In the genomic region with DNA sequence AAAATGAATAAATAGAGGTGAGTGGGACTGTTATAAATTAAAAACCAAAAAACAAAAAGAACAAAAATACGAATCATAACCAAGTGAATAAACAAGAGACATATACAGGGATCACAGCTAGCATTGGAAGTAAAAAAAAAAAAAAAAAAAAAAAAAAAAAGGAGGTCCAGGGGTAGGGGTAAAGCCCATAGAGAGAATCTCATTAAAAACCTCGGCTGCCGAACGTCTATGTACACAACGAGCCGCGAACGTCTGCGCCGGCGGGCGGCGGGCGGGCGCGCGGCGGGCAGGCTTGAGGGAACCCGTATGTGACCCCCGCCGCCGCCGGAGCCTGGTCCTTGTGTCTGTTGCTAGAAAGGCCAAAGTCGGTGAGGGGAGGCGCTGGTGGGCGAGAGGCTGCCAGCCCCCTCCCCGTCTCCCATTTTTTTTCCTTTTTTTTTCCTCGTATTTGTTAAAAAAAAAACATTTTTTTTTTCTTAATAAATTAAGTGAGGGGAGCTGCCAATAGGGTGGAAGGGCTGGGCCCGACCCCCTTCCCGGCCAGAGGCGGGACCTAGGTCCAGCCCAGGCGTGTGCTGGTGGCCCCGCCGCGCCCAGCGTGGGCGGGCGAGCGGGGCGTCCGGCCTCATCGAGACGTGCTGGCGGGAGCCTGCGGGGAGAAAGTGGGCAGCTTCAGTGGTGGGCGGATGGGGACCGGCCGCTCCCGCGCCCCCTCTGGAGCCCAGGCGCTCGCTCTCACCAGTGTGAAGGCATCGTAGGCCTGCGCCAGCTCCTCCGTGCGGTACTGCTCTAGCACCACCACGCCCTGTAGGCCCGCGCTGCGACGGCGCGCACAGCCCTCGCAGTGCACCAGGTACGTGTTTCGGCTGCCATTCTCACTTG, we compare ENCODE assay signal across 8 mouse cellular contexts. TPM values are rescaled to one million over a fixed set of nuclear protein-coding genes. Genes with fewer than 3 reads are reported as not detected.
DNase-seq lines count a peak whose midpoint lies in the region; ATAC-seq lines count a peak whose summit lies in the region.

No protein-coding gene starts in this region.

- peaks cover 39% of the 10 kb centered on the region for H3K36me3 ChIP-seq in lung, embryonic 16.5 days (ENCODE audit: control insufficient read depth, insufficient read depth, low read length)
- H3K36me3 ChIP-seq in limb, embryonic 11.5 days (ENCODE audit: control insufficient read depth, insufficient read depth, low read length), result peaks cover 35% of the 10 kb centered on the region

- no peak for ATAC-seq in lung, embryonic 16.5 days (ENCODE audit: low read depth)
- no peak for ATAC-seq in limb, embryonic 11.5 days (ENCODE audit: insufficient number of reproducible peaks, low FRiP score, low TSS enrichment, low read depth)
- no peak for ATAC-seq in monocyte, adult 5-6 weeks (replicated peaks; ENCODE audit: insufficient number of reproducible peaks, low FRiP score, low TSS enrichment, poor library complexity, severe bottlenecking)

- peaks cover 36% of the 10 kb centered on the region for H3K4me1 ChIP-seq in lung, embryonic 16.5 days (replicated peaks; ENCODE audit: control insufficient read depth, insufficient read depth, low read length)
- peaks cover 42% of the 10 kb centered on the region for H3K4me1 ChIP-seq in limb, embryonic 11.5 days (ENCODE audit: control insufficient read depth, insufficient read depth, low read length)

- H3K4me2 ChIP-seq in lung, embryonic 16.5 days (ENCODE audit: low read depth, low read length), result peak overlapping the region; percentile 62
- peak overlapping the region; percentile 29 for H3K4me2 ChIP-seq in limb, embryonic 11.5 days (ENCODE audit: low read depth, severe bottlenecking)

- no peaks in the 10 kb centered on the region for H3K9me3 ChIP-seq in lung, embryonic 16.5 days (ENCODE audit: control insufficient read depth, low read length)
- no peaks in the 10 kb centered on the region for H3K9me3 ChIP-seq in limb, embryonic 11.5 days (ENCODE audit: control insufficient read depth, low read length)

- no peak for DNase-seq in lung, postnatal 25 days (ENCODE audit: low spot score)
- peak; percentile 59 for DNase-seq in cerebellum, adult 9-10 months
- peak; percentile 20 to 25 for DNase-seq in gastrocnemius, postnatal 4 days (ENCODE audit: low spot score in 2 of 2)
- peak; percentile 69 for DNase-seq in limb, embryonic 11.5 days (ENCODE audit: low spot score)
- DNase-seq in right cerebral cortex, postnatal 4 days, result no peak
- DNase-seq in layer of hippocampus, adult 8-10 months (ENCODE audit: low spot score in 2 of 2), result no peak

- H3K9ac ChIP-seq in lung, embryonic 16.5 days (ENCODE audit: low read length), result peak overlapping the region; percentile 55
- peak overlapping the region; percentile 45; the same call in 1 of the 2 replicates for H3K9ac ChIP-seq in limb, embryonic 11.5 days (ENCODE audit: low read length)

- 30% methylated on average over 58 of the region's 66 CpGs for WGBS in lung, embryonic 16.5 days
- WGBS in limb, embryonic 11.5 days, result 13% methylated on average over 66 of the region's 66 CpGs

- no peak overlapping the region for H3K27ac ChIP-seq in lung, embryonic 16.5 days (ENCODE audit: low read length)
- H3K27ac ChIP-seq in limb, embryonic 11.5 days (replicated peaks; ENCODE audit: low read depth, low read length), result peak overlapping the region; percentile 47; the same call in 1 of the 2 replicates

- no peaks in the 10 kb centered on the region for H3K27me3 ChIP-seq in lung, embryonic 16.5 days (ENCODE audit: control insufficient read depth, insufficient read depth, low read depth, low read length)
- H3K27me3 ChIP-seq in limb, embryonic 11.5 days (ENCODE audit: control insufficient read depth, insufficient read depth, low read length), result no peaks in the 10 kb centered on the region

- peak overlapping the region; percentile 25 for H3K4me3 ChIP-seq in lung, embryonic 16.5 days (ENCODE audit: low read length)
- peak overlapping the region; percentile 14; the same call in 1 of the 2 replicates for H3K4me3 ChIP-seq in limb, embryonic 11.5 days (ENCODE audit: low read depth, low read length)

RNA-seq across cellular contexts. Expression of a gene that starts 1.4 kb away (rescaled TPM):
- polyA plus RNA-seq in lung, embryonic 16.5 days (2015; fragmentation: Nextera tagmentation; extraction: Ambion mirVana), result 54.7 and 57.4 TPM in 2 replicates
- 10 to 100 TPM; 16.9 to 17.4 TPM for total RNA-seq in gastrocnemius, postnatal 4 days (2021)
- polyA plus RNA-seq in limb, embryonic 11.5 days (2014; fragmentation: Nextera tagmentation; extraction: Ambion mirVana), result 22.7 and 23.6 TPM in 2 replicates
- total RNA-seq in monocyte, adult 5-6 weeks (2017), result 3.1 to 3.8 TPM in 2 of 3 replicates, not detected in the other
- 1 to 10 TPM; 2.2 to 2.8 (median 2.5) TPM for total RNA-seq in layer of hippocampus, adult 8-10 months (2022)

RNA-seq across cellular contexts. Expression of a gene that starts 4.0 kb away (rescaled TPM):
- polyA plus RNA-seq in lung, embryonic 16.5 days (2015; fragmentation: Nextera tagmentation; extraction: Ambion mirVana), result 32.3 and 32.6 TPM in 2 replicates
- total RNA-seq in gastrocnemius, postnatal 4 days (2021), result 10 to 100 TPM; 21.1 to 26.4 TPM
- polyA plus RNA-seq in limb, embryonic 11.5 days (2014; fragmentation: Nextera tagmentation; extraction: Ambion mirVana), result 29.2 and 37.0 TPM in 2 replicates
- 19.2 to 55.3 TPM (median 20.9 TPM) in 3 replicates for total RNA-seq in monocyte, adult 5-6 weeks (2017)
- 10 to 100 TPM; 37.5 to 51.2 (median 46.5) TPM for total RNA-seq in layer of hippocampus, adult 8-10 months (2022)

RNA-seq across cellular contexts. Expression of a gene that starts 4.2 kb away (rescaled TPM):
- 158 and 165 TPM in 2 replicates for polyA plus RNA-seq in lung, embryonic 16.5 days (2015; fragmentation: Nextera tagmentation; extraction: Ambion mirVana)
- 10 to 100 TPM; 63.8 to 76.3 TPM for total RNA-seq in gastrocnemius, postnatal 4 days (2021)
- 129 and 141 TPM in 2 replicates for polyA plus RNA-seq in limb, embryonic 11.5 days (2014; fragmentation: Nextera tagmentation; extraction: Ambion mirVana)
- 51.4 to 93.3 TPM (median 54.6 TPM) in 3 replicates for total RNA-seq in monocyte, adult 5-6 weeks (2017)
- 100 to 1,000 TPM; 101 to 126 (median 111) TPM for total RNA-seq in layer of hippocampus, adult 8-10 months (2022)

RNA-seq across cellular contexts. Expression of a gene that starts 14.0 kb away (rescaled TPM):
- 25.2 and 26.0 TPM in 2 replicates for polyA plus RNA-seq in lung, embryonic 16.5 days (2015; fragmentation: Nextera tagmentation; extraction: Ambion mirVana)
- 10 to 100 TPM; 51.2 to 59.4 TPM for total RNA-seq in gastrocnemius, postnatal 4 days (2021)
- 42.4 and 44.5 TPM in 2 replicates for polyA plus RNA-seq in limb, embryonic 11.5 days (2014; fragmentation: Nextera tagmentation; extraction: Ambion mirVana)
- 14.3 to 27.5 TPM (median 16.8 TPM) in 3 replicates for total RNA-seq in monocyte, adult 5-6 weeks (2017)
- 10 to 100 TPM; 32.3 to 36.4 (median 34.8) TPM for total RNA-seq in layer of hippocampus, adult 8-10 months (2022)

RNA-seq across cellular contexts. Expression of a gene that starts 30.2 kb away (rescaled TPM):
- 56.9 and 60.3 TPM in 2 replicates for polyA plus RNA-seq in lung, embryonic 16.5 days (2015; fragmentation: Nextera tagmentation; extraction: Ambion mirVana)
- total RNA-seq in gastrocnemius, postnatal 4 days (2021), result 10 to 100 TPM; 73.0 to 80.8 TPM
- polyA plus RNA-seq in limb, embryonic 11.5 days (2014; fragmentation: Nextera tagmentation; extraction: Ambion mirVana), result 58.6 and 68.0 TPM in 2 replicates
- 76.7 to 192 TPM (median 86.2 TPM) in 3 replicates for total RNA-seq in monocyte, adult 5-6 weeks (2017)
- total RNA-seq in layer of hippocampus, adult 8-10 months (2022), result 100 to 1,000 TPM; 435 to 510 (median 495) TPM

Comparison
In these comparisons a context has a peak if more than half of its experiments do, and no peak if none do; other contexts are left out.
1. DNase-seq: peak in cerebellum, adult 9-10 months (single experiment), gastrocnemius, postnatal 4 days (2 of 2) and limb, embryonic 11.5 days (single experiment); none in lung, postnatal 25 days (single experiment), right cerebral cortex, postnatal 4 days (single experiment) and layer of hippocampus, adult 8-10 months (0 of 2).